In the genomic region with DNA sequence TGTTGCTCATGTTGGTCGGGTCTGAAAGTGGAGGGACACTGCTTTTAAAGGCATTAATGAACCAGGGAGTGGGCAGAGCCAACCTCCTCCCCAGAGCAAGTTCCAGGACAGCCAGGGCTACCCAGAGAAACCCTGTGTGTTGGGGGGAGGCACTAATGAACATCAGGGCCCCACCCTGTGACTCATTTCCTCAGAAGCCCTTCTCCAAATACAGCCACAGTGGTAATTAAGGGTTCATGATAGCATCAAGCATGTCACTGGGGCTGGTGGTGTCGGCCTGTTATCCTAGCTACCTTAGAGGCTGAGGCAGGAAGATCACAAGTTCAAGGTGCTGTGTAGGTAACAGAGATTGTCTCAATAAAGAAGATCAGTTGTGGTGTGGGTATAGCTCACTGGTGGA, we compare ENCODE assay signal across 16 mouse cellular contexts. TPM values are rescaled to one million over a fixed set of nuclear protein-coding genes. Genes with fewer than 3 reads are reported as not detected.
DNase-seq lines count a peak whose midpoint lies in the region; ATAC-seq and TF ChIP-seq lines count a peak whose summit lies in the region.
"Had no signal": no experiment of that assay in that cellular context is flagged by ENCODE, and none has a peak within 500 bp of the region (broad histone marks: within the 10 kb centered on the region; RNA-seq: fewer than 3 reads in every experiment).

No protein-coding gene starts in this region.

- H3K9me3 ChIP-seq in liver, postnatal 0 days (ENCODE audit: low read length) = no peaks in the 10 kb centered on the region
- H3K9me3 ChIP-seq: hindbrain, embryonic 10.5 days; midbrain, embryonic 13.5 days had no signal

- H3K9ac ChIP-seq in liver, postnatal 0 days (replicated peaks) = no peak overlapping the region; the same call in 1 of the 2 replicates
- H3K9ac ChIP-seq: lung, embryonic 14.5 days; midbrain, embryonic 13.5 days had no signal

- TF ChIP-seq CTCF in bone marrow macrophage, adult 2 months (IDR thresholded peaks at IDR 0.05; ENCODE audit: low read depth, low read length) = no peak
- TF ChIP-seq CTCF in liver, postnatal 0 days (IDR thresholded peaks at IDR 0.05; ENCODE audit: low read depth) = no peak

- DNase-seq in 3134 (ENCODE audit: extremely low read depth, insufficient read length, low spot score) = peak; percentile 19
- DNase-seq in CD4-positive helper T cell, adult 2 months (ENCODE audit: low read depth, low spot score) = peak; percentile 52
- no peak for DNase-seq in liver, postnatal 0 days
- no peak for DNase-seq in adrenal gland, adult 18-20 months (ENCODE audit: low spot score in 2 of 2)
- no peak for DNase-seq in cerebellum, adult 11 months
- no peak for DNase-seq in gastrocnemius, adult 18-20 months (ENCODE audit: low spot score)
- DNase-seq: adrenal gland, postnatal 36 days; cerebellum, adult 18-20 months; kidney, adult 18-20 months; lung, embryonic 14.5 days; thymus, postnatal 4 days had no signal

- no peaks in the 10 kb centered on the region for H3K27me3 ChIP-seq in liver, postnatal 0 days (ENCODE audit: insufficient read depth, low read length)
- H3K27me3 ChIP-seq: midbrain, embryonic 13.5 days; Patski had no signal

- peaks cover 60% of the 10 kb centered on the region for H3K4me1 ChIP-seq in bone marrow macrophage, adult 2 months (ENCODE audit: control insufficient read depth, insufficient read depth, low read length)
- H3K4me1 ChIP-seq in liver, postnatal 0 days (ENCODE audit: insufficient read depth) = peaks cover 34% of the 10 kb centered on the region
- H3K4me1 ChIP-seq: midbrain, embryonic 13.5 days had no signal

- peaks cover 9% of the 10 kb centered on the region for H3K36me3 ChIP-seq in liver, postnatal 0 days (replicated peaks; ENCODE audit: insufficient read depth, low read length)

- no peak for TF ChIP-seq POLR2A in bone marrow macrophage, adult 2 months (IDR thresholded peaks at IDR 0.05; ENCODE audit: borderline replicate concordance, low read depth, low read length)

- 40% methylated on average over 2 of the region's 2 CpGs for WGBS in liver, postnatal 0 days (ENCODE audit: insufficient replicate concordance)

- H3K4me2 ChIP-seq in liver, postnatal 0 days (ENCODE audit: low read depth, low read length) = no peak overlapping the region
- H3K4me2 ChIP-seq: lung, embryonic 14.5 days; midbrain, embryonic 13.5 days had no signal

- ATAC-seq in liver, postnatal 0 days = no peak
- ATAC-seq: forebrain, embryonic 14.5 days; midbrain, embryonic 13.5 days; Patski had no signal

- peak overlapping the region; percentile 27; the same call in 1 of the 2 replicates for H3K27ac ChIP-seq in bone marrow macrophage, adult 2 months (ENCODE audit: insufficient read depth, low read depth, low read length)
- peak overlapping the region; percentile 50; the same call in 1 of the 2 replicates for H3K27ac ChIP-seq in liver, postnatal 0 days (ENCODE audit: low read depth)
- H3K27ac ChIP-seq: hindbrain, embryonic 10.5 days; midbrain, embryonic 13.5 days had no signal

- TF ChIP-seq EP300 in liver, postnatal 0 days (IDR thresholded peaks at IDR 0.05; ENCODE audit: low read depth) = no peak

- no peak overlapping the region for H3K4me3 ChIP-seq in bone marrow macrophage, adult 2 months (ENCODE audit: insufficient read depth, low read length)
- H3K4me3 ChIP-seq in liver, postnatal 0 days (ENCODE audit: low read depth, low read length) = no peak overlapping the region
- H3K4me3 ChIP-seq: hindbrain, embryonic 10.5 days; midbrain, embryonic 13.5 days had no signal

RNA-seq across cellular contexts. Expression of gene Nadk, which starts 9.3 kb away (rescaled TPM):
- polyA plus RNA-seq in bone marrow macrophage, adult 2 months (2012; ENCODE audit: insufficient read depth, insufficient read length, missing spikeins) = 342 and 382 TPM in 2 replicates
- 50.1 and 55.5 TPM in 2 replicates for polyA plus RNA-seq in liver, postnatal 0 days (2015; fragmentation: Nextera tagmentation; extraction: Ambion mirVana)
- total RNA-seq in adrenal gland, adult 18-20 months (2021) = 100 to 1,000 TPM; 160 to 313 TPM
- total RNA-seq in gastrocnemius, adult 18-20 months (2021) = 10 to 100 TPM; 16.7 to 22.6 TPM

RNA-seq across cellular contexts. Expression of gene Slc35e2, which starts 29.8 kb away (rescaled TPM):
- 11.2 and 11.4 TPM in 2 replicates for polyA plus RNA-seq in bone marrow macrophage, adult 2 months (2012; ENCODE audit: insufficient read depth, insufficient read length, missing spikeins)
- 5.4 and 5.6 TPM in 2 replicates for polyA plus RNA-seq in liver, postnatal 0 days (2015; fragmentation: Nextera tagmentation; extraction: Ambion mirVana)
- total RNA-seq in adrenal gland, adult 18-20 months (2021) = 10 to 100 TPM; 28.6 to 35.7 TPM
- total RNA-seq in gastrocnemius, adult 18-20 months (2021) = 1 to 10 TPM; 3.8 to 4.4 TPM

RNA-seq across cellular contexts. Expression of gene Cdk11b, which starts 53.2 kb away (rescaled TPM):
- 102 and 117 TPM in 2 replicates for polyA plus RNA-seq in bone marrow macrophage, adult 2 months (2012; ENCODE audit: insufficient read depth, insufficient read length, missing spikeins)
- polyA plus RNA-seq in liver, postnatal 0 days (2015; fragmentation: Nextera tagmentation; extraction: Ambion mirVana) = 22.8 and 24.9 TPM in 2 replicates
- total RNA-seq in adrenal gland, adult 18-20 months (2021) = 10 to 100 TPM; 56.8 to 62.0 TPM
- total RNA-seq in gastrocnemius, adult 18-20 months (2021) = 10 to 100 TPM; 29.4 to 30.4 TPM

Comparison
In these comparisons a context has a peak if more than half of its experiments do, and no peak if none do; other contexts are left out.
1. DNase-seq: peak in 3134 (single experiment) and CD4-positive helper T cell, adult 2 months (single experiment); none in liver, postnatal 0 days (single experiment), adrenal gland, adult 18-20 months (0 of 2), cerebellum, adult 11 months (single experiment) and gastrocnemius, adult 18-20 months (single experiment).
2. RNA of gene Nadk, which starts 9.3 kb away (total RNA-seq): 160 to 313 TPM in adrenal gland, adult 18-20 months; 16.7 to 22.6 TPM in gastrocnemius, adult 18-20 months; every median in the first group is over 4 times any median in the second.
3. RNA of gene Slc35e2, which starts 29.8 kb away (total RNA-seq): 28.6 to 35.7 TPM in adrenal gland, adult 18-20 months; 3.8 to 4.4 TPM in gastrocnemius, adult 18-20 months; every median in the first group is over 4 times any median in the second.